Mouse (Mus musculus) limb, embryonic 11.5 days (tissue): ENCODE results near the gene B230217C12Rik. TPM values are rescaled to one million over a fixed set of nuclear protein-coding genes. Genes with fewer than 3 reads are reported as not detected.
"Not testable (repeated sequence)": the region's sequence is repeated elsewhere in the genome, so short reads cannot be mapped to it uniquely, and the experiment has no call there.

Source experiments
- ATAC-seq: fragments of 200-750 bp; cut with Nextera tagmentation; 2 replicates; pipeline ENCODE4 v1.8.0; 2017; ENCODE audit warnings: low read depth; ENCODE audit not compliant: insufficient number of reproducible peaks, low FRiP score, low TSS enrichment
- DNase-seq: peaks from one replicate; pipeline ENCODE4 v3.0.0-alpha.2; 2015; ENCODE audit warnings: low spot score
- H3K27ac ChIP-seq: fragments of 300-500 bp; sonication (generic); replicated peaks from 2 replicates; pipeline ENCODE4 v1.5.1; 2014; ENCODE audit warnings: low read depth, mild to moderate bottlenecking, low read length
- H3K27me3 ChIP-seq: fragments of 300-500 bp; sonication (generic); 2 replicates; pipeline ENCODE4 v1.6.1; 2014; ENCODE audit warnings: mild to moderate bottlenecking, low read length, mixed read lengths; ENCODE audit not compliant: control insufficient read depth, insufficient read depth
- H3K36me3 ChIP-seq: fragments of 300-500 bp; sonication (generic); 2 replicates; pipeline ENCODE4 v1.6.1; 2014; ENCODE audit warnings: mild to moderate bottlenecking, low read length, moderate library complexity, mixed read lengths; ENCODE audit not compliant: control insufficient read depth, insufficient read depth
- H3K4me1 ChIP-seq: fragments of 300-500 bp; sonication (generic); 2 replicates; pipeline ENCODE4 v1.6.1; 2014; ENCODE audit warnings: low read length, mixed read lengths; ENCODE audit not compliant: control insufficient read depth, insufficient read depth
- H3K4me2 ChIP-seq: fragments of 300-500 bp; sonication (generic); 2 replicates; pipeline ENCODE4 v1.6.1; 2014; ENCODE audit warnings: low read depth, mild to moderate bottlenecking, moderate library complexity; ENCODE audit not compliant: severe bottlenecking
- H3K4me3 ChIP-seq: fragments of 300-500 bp; sonication (generic); 2 replicates; pipeline ENCODE4 v1.5.1; 2014; ENCODE audit warnings: low read depth, low read length
- H3K9ac ChIP-seq: fragments of 300-500 bp; sonication (generic); 2 replicates; pipeline ENCODE4 v1.6.1; 2014; ENCODE audit warnings: mild to moderate bottlenecking, low read length
- H3K9me3 ChIP-seq: fragments of 300-500 bp; sonication (generic); 2 replicates; pipeline ENCODE4 v1.6.1; 2016; ENCODE audit warnings: low read length; ENCODE audit not compliant: control insufficient read depth
- WGBS: fragments of 180-500 bp; shearing (Covaris S2); extraction: QIAGEN DNeasy Blood & Tissue Kit; methylation state at CpG from one replicate; pipeline ENCODE4 v1.1.7; 2014; 5-methylcytosine and 5-hydroxymethylcytosine counted together
- polyA plus RNA-seq: library from polyadenylated mRNA; unstranded; fragments of >200 nt; fragmentation: Nextera tagmentation; extraction: Ambion mirVana; gene quantifications from 2 replicates; pipeline ENCODE4 v1.2.1, GENCODE M21; 2014

Gene B230217C12Rik
- polyA plus RNA-seq, 1 experiment from 2014 or later, result 15.9 TPM

GRCm38 (mm10) chr11:97850367-97850766 is 9.8 kb downstream of the B230217C12Rik start:
- DNase-seq, result no peak
- no peak overlapping the region for H3K27ac ChIP-seq
- 65% methylated on average over 6 of the region's 6 CpGs for WGBS
- H3K36me3 ChIP-seq, result no peaks in the 10 kb centered on the region
- H3K4me2 ChIP-seq, result no peak overlapping the region
- no peak overlapping the region for H3K4me3 ChIP-seq
- H3K27me3 ChIP-seq, result no peaks in the 10 kb centered on the region
- no peaks in the 10 kb centered on the region for H3K9me3 ChIP-seq
- H3K4me1 ChIP-seq, result no peaks in the 10 kb centered on the region
- H3K9ac ChIP-seq, result no peak overlapping the region
- no peak for ATAC-seq

- ATAC-seq (no peak), DNase-seq (no peak)
- Histone ChIP-seq H3K9me3 (no peaks in the 10 kb centered on the region), H3K4me2 (no peak overlapping the region), H3K4me3 (no peak overlapping the region), H3K4me1 (no peaks in the 10 kb centered on the region), H3K27me3 (no peaks in the 10 kb centered on the region), H3K27ac (no peak overlapping the region), H3K9ac (no peak overlapping the region), H3K36me3 (no peaks in the 10 kb centered on the region)
- WGBS, result 86% methylated on average over 2 of the region's 2 CpGs
Observed at GRCm38 (mm10) chr11:97851601-97852000, 11.0 kb downstream of the B230217C12Rik start.

GRCm38 (mm10) chr11:97855473-97855872 is 14.9 kb downstream of the B230217C12Rik start:
- Histone ChIP-seq H3K9ac (no peak overlapping the region), H3K9me3 (no peaks in the 10 kb centered on the region), H3K27me3 (no peaks in the 10 kb centered on the region), H3K27ac (no peak overlapping the region), H3K4me3 (no peak overlapping the region), H3K36me3 (no peaks in the 10 kb centered on the region), H3K4me2 (no peak overlapping the region), H3K4me1 (no peaks in the 10 kb centered on the region)
- no peak for DNase-seq
- 88% methylated on average over 2 of the region's 2 CpGs for WGBS
- ATAC-seq, result no peak

GRCm38 (mm10) chr11:97862148-97862547 is 21.6 kb downstream of the B230217C12Rik start:
- H3K9ac ChIP-seq, result no peak overlapping the region
- H3K27me3 ChIP-seq, result no peaks in the 10 kb centered on the region
- H3K36me3 ChIP-seq, result no peaks in the 10 kb centered on the region
- H3K4me1 ChIP-seq, result no peaks in the 10 kb centered on the region
- DNase-seq, result no peak
- H3K9me3 ChIP-seq, result no peaks in the 10 kb centered on the region
- H3K4me2 ChIP-seq, result no peak overlapping the region
- H3K27ac ChIP-seq, result no peak overlapping the region
- no peak overlapping the region for H3K4me3 ChIP-seq
- 44% methylated on average over 2 of the region's 2 CpGs for WGBS
- ATAC-seq, result no peak

GRCm38 (mm10) chr11:97865421-97865820 is 24.8 kb downstream of the B230217C12Rik start:
- Histone ChIP-seq H3K4me1 (no peaks in the 10 kb centered on the region), H3K9me3 (no peaks in the 10 kb centered on the region), H3K4me2 (no peak overlapping the region), H3K36me3 (no peaks in the 10 kb centered on the region), H3K27me3 (no peaks in the 10 kb centered on the region), H3K27ac (no peak overlapping the region), H3K4me3 (no peak overlapping the region), H3K9ac (no peak overlapping the region)
- ATAC-seq, result no peak
- WGBS, result 89% methylated on average over 5 of the region's 5 CpGs
- DNase-seq, result no peak

- no peak for ATAC-seq
- H3K9me3 ChIP-seq, result no peaks in the 10 kb centered on the region
- DNase-seq, result no peak
- no peak overlapping the region for H3K9ac ChIP-seq
- no peaks in the 10 kb centered on the region for H3K36me3 ChIP-seq
- 96% methylated on average over 3 of the region's 3 CpGs for WGBS
- no peak overlapping the region for H3K4me2 ChIP-seq
- no peak overlapping the region for H3K27ac ChIP-seq
- no peaks in the 10 kb centered on the region for H3K4me1 ChIP-seq
- no peak overlapping the region for H3K4me3 ChIP-seq
- no peaks in the 10 kb centered on the region for H3K27me3 ChIP-seq
Observed at GRCm38 (mm10) chr11:97866091-97866888, 25.7 kb downstream of the B230217C12Rik start.

GRCm38 (mm10) chr11:97867591-97867990 is 27.0 kb downstream of the B230217C12Rik start:
- no peak overlapping the region for H3K4me2 ChIP-seq
- WGBS, result 88% methylated on average over 3 of the region's 3 CpGs
- H3K36me3 ChIP-seq, result no peaks in the 10 kb centered on the region
- no peak for DNase-seq
- H3K27me3 ChIP-seq, result no peaks in the 10 kb centered on the region
- no peak overlapping the region for H3K9ac ChIP-seq
- H3K4me3 ChIP-seq, result no peak overlapping the region
- no peaks in the 10 kb centered on the region for H3K4me1 ChIP-seq
- no peak overlapping the region for H3K27ac ChIP-seq
- no peak for ATAC-seq
- H3K9me3 ChIP-seq, result no peaks in the 10 kb centered on the region

- H3K36me3 ChIP-seq, H3K4me2 ChIP-seq, H3K9ac ChIP-seq, H3K4me1 ChIP-seq, DNase-seq, H3K27ac ChIP-seq, H3K9me3 ChIP-seq, ATAC-seq, H3K27me3 ChIP-seq, H3K4me3 ChIP-seq: not testable (repeated sequence)
- 86% methylated on average over 5 of the region's 5 CpGs for WGBS
Observed at GRCm38 (mm10) chr11:97872378-97872777, 31.8 kb downstream of the B230217C12Rik start.

- no peak for ATAC-seq
- Histone ChIP-seq H3K27ac (no peak overlapping the region), H3K4me2 (no peak overlapping the region), H3K4me1 (no peaks in the 10 kb centered on the region), H3K36me3 (no peaks in the 10 kb centered on the region), H3K4me3 (no peak overlapping the region), H3K9ac (no peak overlapping the region), H3K9me3 (no peaks in the 10 kb centered on the region), H3K27me3 (no peaks in the 10 kb centered on the region)
- DNase-seq, result no peak
- WGBS, result 93% methylated on average over 1 of the region's 1 CpGs
Observed at GRCm38 (mm10) chr11:97874396-97874795, 33.8 kb downstream of the B230217C12Rik start.
